Mouse (Mus musculus): Measurements from ENCODE around the gene Sobp. TPM values are rescaled to one million over a fixed set of nuclear protein-coding genes. Genes with fewer than 3 reads are reported as not detected.
A peak's percentile ranks its signal among the peaks of the same experiment; 100 is the strongest.

The Sobp gene
- polyA plus RNA-seq, 1 experiment from 2014 or later, result 8.3 TPM

DNA sequence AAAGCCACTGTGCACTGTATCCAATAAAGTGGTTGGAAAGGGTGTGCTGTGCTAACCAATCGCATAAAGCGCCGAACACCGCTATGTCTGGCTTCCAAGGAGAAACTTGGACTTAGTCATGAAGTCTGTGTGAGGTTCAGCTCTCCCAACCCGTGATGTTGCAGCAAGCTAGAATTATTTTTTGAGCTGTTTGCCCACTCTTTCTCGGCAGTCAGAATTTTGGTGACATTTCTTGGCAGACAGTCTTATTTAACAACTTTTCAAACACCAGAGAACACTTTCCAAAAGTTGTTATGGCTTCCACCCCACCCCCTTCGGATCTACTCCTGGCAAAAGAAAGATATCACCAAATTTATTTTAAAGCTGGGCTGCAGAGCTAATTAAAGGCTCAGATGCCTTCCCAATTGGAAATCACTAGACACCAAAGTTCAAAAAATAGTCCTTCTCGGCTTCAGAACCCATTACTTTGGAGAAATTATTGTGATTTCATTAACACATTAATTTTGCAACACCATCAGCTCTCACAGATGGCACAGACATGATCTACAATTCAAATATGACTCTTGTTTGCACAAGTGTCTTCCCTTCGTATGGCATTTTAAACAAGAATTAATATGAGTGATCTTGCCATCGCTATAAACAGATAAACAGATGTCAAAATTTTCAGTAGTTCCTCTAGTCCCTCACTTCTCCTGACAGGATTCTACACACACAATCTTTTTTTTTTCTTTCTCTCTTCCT, 150.7 kb downstream of the Sobp start:
- 80% methylated on average over 10 of the region's 10 CpGs for WGBS
- Histone ChIP-seq H3K27ac (replicated peaks) (no peak overlapping the region), H3K36me3 (no peaks in the 10 kb centered on the region), H3K4me1 (replicated peaks) (peaks cover 52% of the 10 kb centered on the region), H3K9me3 (no peaks in the 10 kb centered on the region), H3K4me2 (no peak overlapping the region), H3K27me3 (peaks cover 44% of the 10 kb centered on the region), H3K9ac (no peak overlapping the region), H3K4me3 (no peak overlapping the region)
- ATAC-seq (ENCODE audit: low read depth), result no peak

DNA sequence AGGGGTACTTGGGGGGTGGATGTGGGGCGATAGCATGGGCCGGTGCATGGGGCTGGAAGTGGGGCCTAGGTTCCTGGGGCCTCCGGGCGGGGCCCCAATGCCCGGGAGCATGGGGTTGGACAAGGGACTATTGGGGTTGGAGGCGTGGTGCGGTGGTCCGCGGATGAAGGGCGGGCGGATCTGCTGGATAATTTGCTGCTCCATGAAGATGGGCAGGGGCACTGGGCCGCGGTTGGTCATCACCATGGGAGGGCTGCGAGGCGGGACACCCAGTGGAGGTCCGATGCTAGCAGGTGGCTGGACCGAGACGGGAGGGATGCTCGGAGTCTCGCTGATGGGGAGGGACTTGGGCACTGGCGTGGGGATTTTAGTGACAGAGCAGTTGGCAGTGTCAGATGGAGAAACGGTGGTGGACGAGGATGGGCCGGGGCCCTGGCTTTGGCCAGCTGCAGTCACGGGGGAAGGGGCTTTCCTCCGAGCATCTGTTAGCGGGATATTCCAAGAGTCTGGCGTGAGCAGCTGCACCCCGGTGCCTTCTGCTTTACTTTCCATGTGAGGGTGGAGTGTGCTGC, 152.1 kb downstream of the Sobp start:
- Histone ChIP-seq H3K9ac (peak overlapping the region; percentile 76), H3K4me2 (peak overlapping the region; percentile 94), H3K9me3 (no peaks in the 10 kb centered on the region), H3K27ac (replicated peaks) (no peak overlapping the region), H3K27me3 (peaks cover 44% of the 10 kb centered on the region), H3K4me1 (replicated peaks) (peaks cover 39% of the 10 kb centered on the region), H3K4me3 (peak overlapping the region; percentile 48), H3K36me3 (no peaks in the 10 kb centered on the region)
- 4% methylated on average over 28 of the region's 29 CpGs for WGBS
- peak; percentile 29; the same call in 1 of the 2 replicates for ATAC-seq (ENCODE audit: low read depth)

DNA sequence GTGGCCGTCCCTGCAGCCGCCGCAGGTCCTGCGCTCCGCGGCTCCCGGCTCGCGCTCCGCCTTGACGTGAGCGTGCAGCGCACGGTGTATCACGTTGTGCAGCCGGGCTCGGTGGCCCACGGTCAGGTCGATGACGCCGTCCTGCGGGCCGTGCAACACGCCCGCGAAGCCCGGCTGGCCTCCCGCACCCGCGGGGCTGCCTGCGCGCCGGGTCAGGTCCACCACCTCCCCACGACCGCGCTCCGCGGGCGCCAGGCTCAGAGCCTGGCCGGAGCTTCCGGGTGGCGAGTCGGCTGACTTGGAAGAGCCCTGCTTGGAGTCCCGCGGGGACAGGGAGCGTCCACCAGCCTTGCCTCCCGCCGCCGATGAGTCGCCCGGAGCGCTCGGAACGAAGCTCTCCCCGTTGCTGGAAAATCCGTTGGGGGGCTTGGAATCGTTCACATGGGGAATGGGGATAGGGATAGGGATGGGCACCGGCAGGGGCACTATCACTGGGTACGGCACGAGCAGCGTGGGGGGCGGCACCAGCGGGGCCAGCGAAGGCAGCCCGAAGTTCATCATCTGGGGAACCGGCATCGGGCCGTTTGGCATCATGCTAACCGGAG, 152.7 kb downstream of the Sobp start:
- peak overlapping the region; percentile 76 for H3K9ac ChIP-seq
- ATAC-seq (ENCODE audit: low read depth), result peak; percentile 72
- H3K4me2 ChIP-seq, result peak overlapping the region; percentile 94
- under 1% methylated on average over 54 of the region's 69 CpGs for WGBS
- H3K27ac ChIP-seq (replicated peaks), result no peak overlapping the region
- peak overlapping the region; percentile 48 for H3K4me3 ChIP-seq
- H3K9me3 ChIP-seq, result no peaks in the 10 kb centered on the region
- no peaks in the 10 kb centered on the region for H3K36me3 ChIP-seq
- peaks cover 44% of the 10 kb centered on the region for H3K27me3 ChIP-seq
- H3K4me1 ChIP-seq (replicated peaks), result peaks cover 32% of the 10 kb centered on the region

DNA sequence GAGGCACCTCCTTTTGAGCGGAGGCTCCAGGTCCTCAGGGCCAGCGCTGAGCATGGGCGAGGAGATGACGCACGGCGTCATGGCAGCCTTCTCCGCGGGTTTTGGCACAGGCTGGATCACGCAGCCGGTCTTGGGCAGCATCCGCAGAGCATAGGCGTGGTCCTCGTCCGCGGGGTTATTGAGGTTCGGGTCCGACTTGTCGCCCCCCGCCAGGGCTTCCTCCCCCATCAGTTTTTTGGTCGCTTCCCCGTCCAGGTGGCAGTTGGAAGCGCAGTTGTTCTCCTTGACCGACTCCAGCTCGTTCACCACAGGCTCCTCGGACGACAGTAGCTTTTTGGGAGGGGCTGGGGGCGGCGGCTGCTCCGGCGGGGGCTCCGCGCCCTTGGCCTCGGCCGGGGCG, 153.3 kb downstream of the Sobp start:
- peaks cover 44% of the 10 kb centered on the region for H3K27me3 ChIP-seq
- H3K9me3 ChIP-seq, result no peaks in the 10 kb centered on the region
- peak overlapping the region; percentile 94 for H3K4me2 ChIP-seq
- H3K27ac ChIP-seq (replicated peaks), result no peak overlapping the region
- peak overlapping the region; percentile 76 for H3K9ac ChIP-seq
- ATAC-seq (ENCODE audit: low read depth), result peak; percentile 34
- H3K36me3 ChIP-seq, result no peaks in the 10 kb centered on the region
- H3K4me1 ChIP-seq (replicated peaks), result peaks cover 26% of the 10 kb centered on the region
- peak overlapping the region; percentile 48 for H3K4me3 ChIP-seq
- 3% methylated on average over 34 of the region's 35 CpGs for WGBS

DNA sequence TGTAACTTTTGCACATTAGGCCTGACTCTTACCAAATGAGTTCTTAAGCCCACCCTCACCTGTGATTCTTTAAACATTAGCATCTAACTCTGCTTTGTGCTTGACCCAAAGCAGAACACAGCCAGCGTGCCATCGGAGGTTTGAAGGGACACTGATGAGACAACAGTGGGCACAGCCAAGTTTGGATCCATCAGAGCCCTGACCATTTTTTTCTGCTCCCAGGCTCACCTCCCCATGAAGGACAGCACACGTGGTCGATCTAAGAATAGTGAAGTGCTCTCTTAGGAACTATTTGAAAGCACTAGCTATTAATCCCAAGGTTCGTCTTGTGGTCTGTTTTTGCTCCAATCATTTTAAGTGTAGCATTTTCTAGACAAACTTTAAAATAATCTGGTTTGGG, 159.5 kb downstream of the Sobp start:
- Histone ChIP-seq H3K9ac (no peak overlapping the region), H3K36me3 (no peaks in the 10 kb centered on the region), H3K4me1 (replicated peaks) (no peaks in the 10 kb centered on the region), H3K27me3 (peaks cover 7% of the 10 kb centered on the region), H3K4me2 (no peak overlapping the region), H3K9me3 (no peaks in the 10 kb centered on the region), H3K4me3 (no peak overlapping the region), H3K27ac (replicated peaks) (no peak overlapping the region)
- no peak for ATAC-seq (ENCODE audit: low read depth)
- 89% methylated on average over 5 of the region's 5 CpGs for WGBS

DNA sequence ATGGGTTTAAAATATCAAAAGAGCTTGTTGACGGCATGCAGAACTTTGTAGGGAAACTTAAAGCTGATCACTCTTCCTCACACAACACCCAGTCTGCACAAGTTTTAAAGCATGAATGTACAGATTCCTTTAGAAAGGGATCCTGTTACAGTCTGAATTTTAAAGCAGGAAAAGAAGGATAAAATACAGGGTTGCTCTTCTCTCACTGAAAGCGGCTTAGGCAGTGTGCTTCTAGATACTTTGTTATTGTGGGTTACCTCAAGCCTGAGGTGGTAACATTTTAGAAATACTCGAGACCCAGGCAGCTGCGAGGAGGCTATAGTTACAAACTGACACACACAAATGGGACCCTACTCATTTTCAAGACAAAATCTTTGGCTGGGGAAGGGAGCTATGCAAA, 160.0 kb downstream of the Sobp start:
- H3K4me3 ChIP-seq, result no peak overlapping the region
- H3K4me1 ChIP-seq (replicated peaks), result no peaks in the 10 kb centered on the region
- no peak overlapping the region for H3K9ac ChIP-seq
- no peak overlapping the region for H3K4me2 ChIP-seq
- peaks cover 2% of the 10 kb centered on the region for H3K27me3 ChIP-seq
- no peaks in the 10 kb centered on the region for H3K36me3 ChIP-seq
- no peak overlapping the region for H3K27ac ChIP-seq (replicated peaks)
- WGBS, result 86% methylated on average over 4 of the region's 4 CpGs
- no peak for ATAC-seq (ENCODE audit: low read depth)
- H3K9me3 ChIP-seq, result no peaks in the 10 kb centered on the region

DNA sequence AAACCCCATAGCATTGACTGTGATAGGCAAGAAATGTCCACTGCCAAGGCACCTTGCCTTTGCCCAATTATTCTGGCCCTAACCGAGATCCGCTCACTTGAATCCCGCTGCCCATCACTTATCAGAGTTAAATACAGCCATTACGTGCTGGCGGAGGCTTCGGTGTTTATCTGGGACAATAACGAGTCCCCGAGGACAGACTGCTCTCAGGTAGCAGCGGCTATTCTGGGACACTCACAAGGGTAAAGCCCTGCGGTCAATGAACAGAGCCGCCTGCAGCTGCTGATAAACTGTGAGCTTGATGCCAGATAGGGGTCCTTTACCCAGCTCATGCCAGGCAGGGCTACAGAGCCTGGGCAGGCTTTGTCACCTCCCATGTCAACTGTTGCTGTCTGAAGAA, 166.2 kb downstream of the Sobp start:
- WGBS, result 63% methylated on average over 11 of the region's 11 CpGs
- H3K27ac ChIP-seq (replicated peaks), result no peak overlapping the region
- no peaks in the 10 kb centered on the region for H3K9me3 ChIP-seq
- H3K9ac ChIP-seq, result no peak overlapping the region
- H3K36me3 ChIP-seq, result 0 out of 2 replicates have a peak, but pooled peaks cover 9% of the 10 kb centered on the region
- H3K4me1 ChIP-seq (replicated peaks), result peaks cover 10% of the 10 kb centered on the region
- H3K4me2 ChIP-seq, result no peak overlapping the region
- H3K27me3 ChIP-seq, result no peaks in the 10 kb centered on the region
- no peak overlapping the region for H3K4me3 ChIP-seq
- no peak for ATAC-seq (ENCODE audit: low read depth)

DNA sequence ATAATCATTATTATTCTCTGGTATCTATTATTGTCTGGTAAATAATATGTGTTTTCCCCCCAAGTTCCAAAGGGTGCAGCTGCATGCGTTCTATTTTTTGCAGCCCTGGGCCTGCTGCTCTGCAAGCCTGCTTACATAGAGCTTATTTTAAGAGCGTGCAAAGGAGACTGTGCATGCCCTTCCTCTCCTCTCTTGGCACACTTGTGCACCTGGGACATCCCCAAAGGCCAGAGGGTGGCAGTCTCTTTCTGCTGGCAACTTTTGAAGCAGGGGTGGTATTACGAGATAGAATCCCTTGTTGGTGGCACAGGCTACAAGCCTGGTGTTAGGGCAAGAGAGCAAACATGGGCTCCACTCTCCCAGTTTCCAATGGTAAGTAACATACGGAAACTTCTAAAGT, 167.8 kb downstream of the Sobp start:
- Histone ChIP-seq H3K9me3 (no peaks in the 10 kb centered on the region), H3K36me3 (0 out of 2 replicates have a peak, but pooled peaks cover 9% of the 10 kb centered on the region), H3K4me2 (no peak overlapping the region), H3K27me3 (no peaks in the 10 kb centered on the region), H3K4me1 (replicated peaks) (peaks cover 26% of the 10 kb centered on the region), H3K4me3 (no peak overlapping the region), H3K27ac (replicated peaks) (no peak overlapping the region), H3K9ac (no peak overlapping the region)
- WGBS, result 82% methylated on average over 4 of the region's 4 CpGs
- ATAC-seq (ENCODE audit: low read depth), result no peak

DNA sequence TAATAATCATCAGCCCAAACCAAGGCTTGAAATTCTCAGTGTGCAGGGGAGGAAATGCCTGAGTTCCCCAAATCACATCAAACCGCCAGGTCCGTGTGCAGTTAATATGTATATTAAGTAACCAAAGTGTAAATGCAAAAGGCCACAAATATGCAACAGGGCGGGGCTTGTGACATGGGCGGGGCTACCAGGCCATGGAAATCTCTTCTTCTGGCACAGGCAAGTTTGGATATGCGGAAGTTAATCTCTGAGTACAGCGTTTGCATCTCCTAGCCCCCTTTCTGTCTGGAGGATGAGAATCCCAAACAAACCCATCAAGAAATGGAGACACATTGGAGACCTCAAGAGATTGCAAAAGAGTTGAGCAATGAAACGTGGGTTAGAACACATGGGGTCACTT, 168.7 kb downstream of the Sobp start:
- no peaks in the 10 kb centered on the region for H3K9me3 ChIP-seq
- H3K27ac ChIP-seq (replicated peaks), result no peak overlapping the region
- H3K36me3 ChIP-seq, result 0 out of 2 replicates have a peak, but pooled peaks cover 9% of the 10 kb centered on the region
- 85% methylated on average over 7 of the region's 7 CpGs for WGBS
- no peak overlapping the region for H3K4me3 ChIP-seq
- no peak overlapping the region for H3K9ac ChIP-seq
- H3K4me2 ChIP-seq, result no peak overlapping the region
- ATAC-seq (ENCODE audit: low read depth), result no peak
- peaks cover 27% of the 10 kb centered on the region for H3K4me1 ChIP-seq (replicated peaks)
- no peaks in the 10 kb centered on the region for H3K27me3 ChIP-seq

DNA sequence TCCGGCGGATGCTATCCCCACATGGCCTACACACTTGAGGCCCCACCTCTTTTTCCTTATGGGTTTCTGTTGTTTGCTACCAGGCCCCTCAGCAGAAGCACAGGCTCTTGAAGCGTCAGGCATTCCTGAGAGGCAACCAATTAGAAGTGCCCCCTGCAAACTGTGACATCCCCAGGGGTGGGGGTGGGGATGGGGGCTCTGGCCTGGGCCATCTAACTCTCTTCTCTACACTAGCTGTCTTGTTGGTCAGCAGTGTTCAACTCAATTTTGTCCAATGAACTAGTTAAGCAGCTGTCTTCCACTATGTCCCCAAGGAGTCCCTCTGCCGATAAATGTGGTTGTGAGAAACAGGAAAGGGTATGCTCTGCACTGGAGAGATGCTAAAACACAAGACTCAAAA, 169.3 kb downstream of the Sobp start:
- 81% methylated on average over 4 of the region's 4 CpGs for WGBS
- Histone ChIP-seq H3K27me3 (no peaks in the 10 kb centered on the region), H3K4me3 (no peak overlapping the region), H3K36me3 (0 out of 2 replicates have a peak, but pooled peaks cover 9% of the 10 kb centered on the region), H3K4me1 (replicated peaks) (peaks cover 27% of the 10 kb centered on the region), H3K9me3 (no peaks in the 10 kb centered on the region), H3K27ac (replicated peaks) (no peak overlapping the region), H3K9ac (no peak overlapping the region), H3K4me2 (no peak overlapping the region)
- no peak for ATAC-seq (ENCODE audit: low read depth)

DNA sequence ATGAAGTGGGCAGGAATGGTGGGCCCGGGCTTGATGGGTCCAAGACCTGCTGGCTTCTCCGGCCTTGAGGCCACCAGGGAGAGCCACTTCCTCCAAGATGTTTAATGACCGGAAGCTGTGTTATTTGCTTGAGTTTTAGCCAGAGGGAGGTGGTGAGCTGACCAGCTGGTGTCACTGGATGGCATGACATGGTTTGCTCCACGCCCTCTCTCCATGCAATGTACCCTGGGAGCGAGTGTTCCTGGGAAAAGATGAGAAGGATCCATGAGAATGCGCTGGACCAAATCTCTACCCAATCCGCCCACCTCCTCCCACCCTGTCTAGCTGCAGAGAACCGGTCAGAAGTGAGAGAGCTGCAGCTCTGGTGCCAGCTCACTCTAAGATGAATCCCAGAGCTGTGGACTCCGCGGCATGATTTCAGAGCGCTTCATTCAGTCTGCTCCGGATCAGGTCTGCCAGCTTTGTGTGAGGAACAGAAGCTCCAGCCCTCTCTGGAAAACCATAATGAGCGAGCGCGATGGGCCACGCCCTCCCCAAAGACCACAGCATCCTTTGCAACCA, 170.1 kb downstream of the Sobp start:
- ATAC-seq (ENCODE audit: low read depth), result no peak
- Histone ChIP-seq H3K27ac (replicated peaks) (no peak overlapping the region), H3K36me3 (0 out of 2 replicates have a peak, but pooled peaks cover 9% of the 10 kb centered on the region)

DNA sequence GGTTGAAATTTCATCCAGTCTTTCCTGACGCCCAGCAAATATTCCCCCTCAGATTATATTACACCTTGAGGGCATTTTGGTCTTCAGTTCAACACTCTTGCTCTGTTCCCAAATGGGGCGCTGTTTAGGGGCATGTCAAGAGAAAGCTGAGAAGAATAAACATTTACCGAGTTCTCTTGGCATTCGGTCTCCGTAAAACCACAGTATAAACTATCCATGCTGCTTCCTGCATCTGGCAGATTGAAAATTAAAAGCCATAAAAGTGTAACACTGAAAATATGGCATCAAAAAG, 170.9 kb downstream of the Sobp start:
- H3K4me3 ChIP-seq, result no peak overlapping the region
- 0 out of 2 replicates have a peak, but pooled peaks cover 9% of the 10 kb centered on the region for H3K36me3 ChIP-seq
- H3K9me3 ChIP-seq, result no peaks in the 10 kb centered on the region
- peak overlapping the region; percentile 3; the same call in 1 of the 2 replicates for H3K9ac ChIP-seq
- H3K27me3 ChIP-seq, result no peaks in the 10 kb centered on the region
- ATAC-seq (ENCODE audit: low read depth), result no peak
- H3K4me1 ChIP-seq (replicated peaks), result peaks cover 27% of the 10 kb centered on the region
- peak overlapping the region; percentile 60; the same call in 1 of the 2 replicates for H3K4me2 ChIP-seq
- H3K27ac ChIP-seq (replicated peaks), result no peak overlapping the region
- 32% methylated on average over 5 of the region's 5 CpGs for WGBS

More for the DNA sequence above, 170.1 kb downstream of the Sobp start:
- Histone ChIP-seq H3K4me3 (no peak overlapping the region), H3K4me1 (replicated peaks) (peaks cover 27% of the 10 kb centered on the region), H3K9me3 (no peaks in the 10 kb centered on the region), H3K27me3 (no peaks in the 10 kb centered on the region), H3K9ac (no peak overlapping the region), H3K4me2 (no peak overlapping the region)
- WGBS, result 90% methylated on average over 16 of the region's 16 CpGs

Measured in neural tube, embryonic 13.5 days (tissue).